Mouse (Mus musculus) hindbrain, embryonic 12.5 days (tissue): ENCODE data around the gene Nr1d1. TPM values are rescaled to one million over a fixed set of nuclear protein-coding genes. Genes with fewer than 3 reads are reported as not detected.

Experiments
- ATAC-seq: fragments of 200-750 bp; cut with Nextera tagmentation; 2 replicates; pipeline ENCODE4 v1.8.0; 2017; ENCODE audit warnings: moderate TSS enrichment; ENCODE audit not compliant: low FRiP score
- H3K27ac ChIP-seq: fragments of 300-500 bp; sonication (generic); 2 replicates; pipeline ENCODE4 v1.5.1; 2016; ENCODE audit warnings: mild to moderate bottlenecking
- H3K27me3 ChIP-seq: fragments of 300-500 bp; sonication (generic); 2 replicates; pipeline ENCODE4 v1.6.1; 2016; ENCODE audit warnings: mild to moderate bottlenecking
- H3K36me3 ChIP-seq: fragments of 300-500 bp; sonication (generic); 2 replicates; pipeline ENCODE4 v1.6.1; 2016; ENCODE audit warnings: mild to moderate bottlenecking
- H3K4me1 ChIP-seq: fragments of 300-500 bp; sonication (generic); 2 replicates; pipeline ENCODE4 v1.6.1; 2016
- H3K4me2 ChIP-seq: fragments of 300-500 bp; sonication (generic); replicated peaks from 2 replicates; pipeline ENCODE4 v1.6.1; 2016; ENCODE audit warnings: mild to moderate bottlenecking
- H3K4me3 ChIP-seq: fragments of 300-500 bp; sonication (generic); 2 replicates; pipeline ENCODE4 v1.5.1; 2016; ENCODE audit warnings: mild to moderate bottlenecking
- H3K9ac ChIP-seq: fragments of 300-500 bp; sonication (generic); 2 replicates; pipeline ENCODE4 v1.6.1; 2016; ENCODE audit warnings: mild to moderate bottlenecking, moderate library complexity
- H3K9me3 ChIP-seq: fragments of 300-500 bp; sonication (generic); replicated peaks from 2 replicates; pipeline ENCODE4 v1.6.1; 2016; ENCODE audit warnings: mild to moderate bottlenecking
- WGBS: fragments of 180-500 bp; shearing (Covaris S2); methylation state at CpG from one replicate; pipeline ENCODE4 v1.1.7; 2016; 5-methylcytosine and 5-hydroxymethylcytosine counted together
- polyA plus RNA-seq: library from polyadenylated mRNA; unstranded; fragments of >200 nt; fragmentation: Nextera tagmentation; extraction: Ambion mirVana; gene quantifications from 2 replicates; pipeline ENCODE4 v1.2.1, GENCODE M21; 2016

Gene Nr1d1
- polyA plus RNA-seq, 1 experiment from 2014 or later: 1.2 TPM

DNA sequence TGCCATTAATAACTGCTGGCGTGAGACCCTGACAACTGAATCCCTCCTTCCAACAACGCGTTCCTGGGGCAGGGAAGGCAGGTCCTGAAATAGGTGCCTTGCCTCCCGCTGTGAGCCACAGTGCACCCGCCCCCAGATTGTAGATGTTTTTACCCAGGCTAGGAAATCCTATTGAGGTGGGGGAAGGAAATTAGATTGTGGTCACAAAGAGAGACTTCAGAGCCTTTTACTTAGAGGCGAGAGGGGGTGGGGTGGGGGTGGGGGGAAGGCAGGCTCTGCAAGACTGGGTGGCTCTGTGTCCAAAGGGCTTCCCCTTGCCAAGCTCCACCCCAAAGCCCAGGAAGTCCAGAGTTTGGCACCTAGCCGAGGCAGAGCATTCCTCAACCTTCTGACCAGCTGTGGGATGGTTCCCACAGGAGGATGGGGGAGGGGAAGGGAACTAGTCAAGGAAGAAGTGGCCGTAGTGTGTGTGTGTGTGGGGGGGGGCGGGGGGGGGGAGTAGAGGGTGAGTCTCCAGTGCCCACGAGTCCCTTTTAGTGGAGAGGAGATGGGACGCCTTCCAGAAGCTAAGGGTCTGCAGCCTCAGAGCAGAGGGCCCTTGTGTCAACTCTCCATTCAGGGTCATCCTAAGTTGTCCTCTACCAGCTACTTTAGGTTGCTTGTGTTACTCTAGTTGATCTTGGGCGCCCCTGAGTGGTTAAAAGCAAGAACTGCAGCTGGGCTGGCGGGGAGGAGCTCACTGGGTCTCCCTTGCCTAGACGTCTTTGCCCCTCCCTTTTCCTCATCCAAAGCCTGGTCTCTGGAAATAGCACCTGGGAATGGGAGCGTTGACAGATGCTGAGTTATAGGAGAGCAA lies 11.5 kb upstream of the Nr1d1 start:
- peak; percentile 58 for ATAC-seq
- no peaks in the 10 kb centered on the region for H3K27me3 ChIP-seq
- no peaks in the 10 kb centered on the region for H3K36me3 ChIP-seq
- peak overlapping the region; percentile 57 for H3K27ac ChIP-seq
- H3K4me1 ChIP-seq: peaks cover 61% of the 10 kb centered on the region
- H3K9ac ChIP-seq: 0 out of 2 replicates have a peak overlapping the region, but pooled peaks have one; percentile 9
- WGBS: 2% methylated on average over 13 of the region's 15 CpGs
- no peak overlapping the region for H3K4me3 ChIP-seq
- H3K4me2 ChIP-seq: peak overlapping the region; percentile 17
- H3K9me3 ChIP-seq: no peaks in the 10 kb centered on the region

DNA sequence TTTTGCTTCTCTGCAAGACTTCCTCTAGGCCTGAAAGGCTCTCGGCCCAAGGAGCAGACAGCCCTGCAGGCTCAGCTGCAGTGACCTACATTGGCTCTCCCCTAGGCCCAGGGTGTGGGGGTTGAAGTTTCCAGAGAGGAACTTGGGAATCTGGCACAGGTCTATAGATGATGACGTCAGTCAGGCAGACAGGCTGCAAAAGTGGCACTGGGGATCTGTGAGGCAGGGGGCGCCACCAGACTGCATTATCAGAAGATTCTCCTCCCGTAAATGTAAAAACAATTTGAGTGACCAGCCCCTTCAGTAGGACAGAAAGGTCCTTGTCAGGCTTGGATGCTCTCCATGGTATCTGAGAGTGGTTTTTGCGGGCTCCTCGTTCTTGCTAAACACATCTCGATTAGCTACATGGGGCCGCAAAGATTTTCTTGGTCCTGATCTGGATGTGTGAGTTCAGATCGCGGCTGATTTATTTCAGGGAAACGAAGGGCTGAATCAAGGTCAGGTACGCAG lies 10.7 kb upstream of the Nr1d1 start:
- peaks cover 62% of the 10 kb centered on the region for H3K4me1 ChIP-seq
- H3K4me2 ChIP-seq: peak overlapping the region; percentile 17

DNA sequence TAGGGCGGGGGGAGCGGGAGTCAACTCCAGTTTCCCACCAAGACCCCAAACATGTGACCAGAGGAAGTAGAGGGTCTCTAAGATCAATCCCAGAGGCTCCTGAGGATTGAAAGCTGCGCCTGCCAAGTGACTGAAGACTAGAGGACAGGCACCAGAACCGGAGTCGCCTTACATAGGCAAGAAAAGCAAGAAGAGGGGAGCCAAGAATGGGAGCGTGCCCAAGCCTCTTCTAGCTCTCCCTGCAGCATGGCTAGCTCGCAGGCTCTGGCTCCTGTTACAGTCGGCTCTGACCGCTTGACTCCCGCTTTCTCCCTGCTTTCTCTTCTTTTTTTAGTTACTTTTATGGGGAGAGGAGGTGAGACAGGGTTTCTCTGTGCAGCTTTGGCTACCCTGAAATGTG lies 10.1 kb upstream of the Nr1d1 start:
- peak overlapping the region; percentile 57 for H3K27ac ChIP-seq
- WGBS: 64% methylated on average over 10 of the region's 10 CpGs

More for the DNA sequence above, 10.7 kb upstream of the Nr1d1 start:
- Histone ChIP-seq H3K9ac (0 out of 2 replicates have a peak overlapping the region, but pooled peaks have one; percentile 9), H3K36me3 (no peaks in the 10 kb centered on the region), H3K27me3 (no peaks in the 10 kb centered on the region), H3K27ac (peak overlapping the region; percentile 57), H3K9me3 (no peaks in the 10 kb centered on the region), H3K4me3 (no peak overlapping the region)
- ATAC-seq: no peak
- 12% methylated on average over 12 of the region's 12 CpGs for WGBS

DNA sequence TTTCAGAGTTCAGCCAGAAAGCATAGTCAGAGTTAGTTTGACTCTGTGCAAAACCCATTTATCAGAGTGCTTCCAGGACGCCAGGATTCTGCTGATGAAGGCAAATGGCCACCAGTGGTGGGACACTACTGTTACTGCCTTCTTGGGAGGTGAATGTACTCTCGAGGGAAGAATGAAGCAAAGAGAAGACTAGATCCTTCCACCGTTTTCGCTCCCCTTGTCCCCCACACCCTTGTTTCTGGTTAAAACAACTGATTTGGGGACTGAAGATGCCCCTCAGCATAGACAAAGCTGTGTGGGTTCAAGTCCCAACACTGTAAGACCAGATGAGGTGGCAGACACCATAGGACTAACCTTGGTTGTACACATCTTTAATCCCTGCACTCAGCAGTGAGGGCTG lies 9.0 kb upstream of the Nr1d1 start:
- no peak overlapping the region for H3K9ac ChIP-seq
- 74% methylated on average over 4 of the region's 4 CpGs for WGBS
- H3K27ac ChIP-seq: no peak overlapping the region

More for the DNA sequence above, 10.1 kb upstream of the Nr1d1 start:
- no peak for ATAC-seq
- Histone ChIP-seq H3K4me2 (no peak overlapping the region), H3K4me1 (peaks cover 62% of the 10 kb centered on the region), H3K9ac (no peak overlapping the region), H3K4me3 (no peak overlapping the region), H3K36me3 (no peaks in the 10 kb centered on the region), H3K27me3 (no peaks in the 10 kb centered on the region), H3K9me3 (no peaks in the 10 kb centered on the region)

DNA sequence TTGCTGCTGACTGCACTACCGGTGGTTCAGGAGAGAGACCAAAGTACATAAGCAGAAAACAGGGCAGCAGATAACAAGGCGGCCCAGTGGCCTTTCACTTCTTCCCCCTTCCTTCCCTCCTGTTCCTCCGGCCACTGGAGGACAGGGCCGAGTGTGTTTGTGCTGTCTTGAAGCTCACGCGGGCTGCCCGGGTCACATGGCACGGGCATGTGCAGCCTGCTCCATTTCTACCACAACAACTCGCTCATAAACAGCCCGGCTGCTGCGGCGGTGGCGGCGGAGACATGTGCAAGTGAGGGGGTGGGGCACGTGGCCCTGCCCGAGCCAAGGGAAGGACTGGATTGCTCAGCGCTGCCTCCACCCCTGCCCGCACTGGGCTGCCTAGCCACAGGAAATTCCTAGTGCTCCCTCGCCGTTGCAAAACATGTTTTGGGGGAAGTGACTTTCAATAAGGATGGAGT lies 8.1 kb upstream of the Nr1d1 start:
- Histone ChIP-seq H3K36me3 (no peaks in the 10 kb centered on the region), H3K27me3 (no peaks in the 10 kb centered on the region), H3K4me2 (peak overlapping the region; percentile 44), H3K9me3 (no peaks in the 10 kb centered on the region), H3K4me1 (peaks cover 54% of the 10 kb centered on the region), H3K9ac (peak overlapping the region; percentile 44; the same call in 1 of the 2 replicates), H3K27ac (peak overlapping the region; percentile 62), H3K4me3 (peak overlapping the region; percentile 15)
- peak; percentile 37 for ATAC-seq
- WGBS: under 1% methylated on average over 20 of the region's 20 CpGs

More for the DNA sequence above, 9.0 kb upstream of the Nr1d1 start:
- H3K27me3 ChIP-seq: no peaks in the 10 kb centered on the region
- H3K4me1 ChIP-seq: peaks cover 59% of the 10 kb centered on the region
- no peak for ATAC-seq
- H3K4me3 ChIP-seq: no peak overlapping the region
- no peaks in the 10 kb centered on the region for H3K36me3 ChIP-seq
- no peaks in the 10 kb centered on the region for H3K9me3 ChIP-seq
- no peak overlapping the region for H3K4me2 ChIP-seq

DNA sequence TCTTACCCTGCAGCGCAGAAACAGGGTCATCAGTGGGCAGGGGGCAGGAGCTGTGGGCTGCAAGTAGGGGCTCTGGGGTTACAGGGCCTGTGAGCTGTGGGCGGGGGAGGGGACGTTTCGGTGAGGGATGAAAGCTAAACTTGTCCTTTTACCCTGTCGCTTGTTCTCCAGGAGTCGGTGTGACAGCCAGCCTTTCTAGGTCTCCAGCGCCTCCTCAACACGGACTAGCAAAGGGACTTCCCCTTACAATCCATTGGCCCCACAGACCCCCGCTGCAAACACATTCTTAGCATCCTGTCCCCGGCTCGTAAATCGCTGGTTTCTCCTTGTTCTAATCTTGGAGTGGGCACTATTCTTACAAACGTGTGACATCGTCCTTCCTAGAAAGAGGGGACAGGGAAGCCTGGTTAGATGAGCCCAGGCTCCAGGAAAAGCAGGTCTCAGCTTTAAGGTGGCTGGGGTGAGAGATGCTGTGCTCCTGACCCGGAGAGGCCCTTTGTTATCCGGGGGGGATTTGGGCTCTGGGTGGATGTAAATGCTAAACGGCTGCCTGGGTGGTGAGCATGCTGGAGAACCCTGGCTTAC lies 7.6 kb upstream of the Nr1d1 start:
- Histone ChIP-seq H3K27me3 (no peaks in the 10 kb centered on the region), H3K27ac (peak overlapping the region; percentile 62), H3K36me3 (no peaks in the 10 kb centered on the region), H3K4me3 (peak overlapping the region; percentile 15; the same call in 1 of the 2 replicates), H3K9me3 (no peaks in the 10 kb centered on the region), H3K9ac (0 out of 2 replicates have a peak overlapping the region, but pooled peaks have one; percentile 44), H3K4me1 (peaks cover 50% of the 10 kb centered on the region), H3K4me2 (peak overlapping the region; percentile 44)
- peak; percentile 5; the same call in 1 of the 2 replicates for ATAC-seq
- 3% methylated on average over 17 of the region's 17 CpGs for WGBS

DNA sequence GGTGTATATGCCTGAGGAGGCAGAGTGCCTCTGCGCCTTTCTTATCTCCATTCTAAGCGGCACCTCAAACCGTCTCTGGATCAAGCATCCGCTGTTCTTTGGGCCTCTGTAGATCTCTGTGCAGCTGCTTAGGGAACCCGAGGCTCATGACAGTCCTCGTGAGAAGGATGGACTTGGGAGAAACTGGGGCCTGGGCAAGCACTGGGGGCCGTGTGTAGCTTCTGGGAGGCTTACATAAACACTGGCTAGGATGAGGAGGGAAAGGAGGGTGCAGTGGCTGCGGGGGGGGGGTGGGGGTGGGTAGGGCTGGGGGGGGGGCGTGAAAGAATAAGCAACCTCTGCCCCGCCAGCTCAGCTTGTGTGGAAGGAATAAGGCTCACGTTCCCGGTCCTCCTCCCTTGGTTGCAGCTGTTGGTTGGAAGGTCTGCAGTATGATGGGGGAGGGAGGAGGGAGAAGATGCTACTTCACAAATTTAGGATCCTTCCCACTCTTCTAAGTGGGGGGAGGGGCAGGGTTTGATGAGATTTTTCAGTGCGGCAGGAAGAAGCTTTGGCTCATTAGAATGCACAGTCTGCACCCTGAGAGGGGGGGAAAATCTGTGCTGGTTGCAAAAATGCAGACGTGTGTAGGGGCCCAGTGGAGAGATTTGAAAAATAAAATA lies 6.8 kb upstream of the Nr1d1 start:
- H3K4me2 ChIP-seq: 0 out of 2 replicates have a peak overlapping the region, but pooled peaks have one; percentile 13
- peaks cover 50% of the 10 kb centered on the region for H3K4me1 ChIP-seq
- 13% methylated on average over 13 of the region's 14 CpGs for WGBS
- H3K36me3 ChIP-seq: no peaks in the 10 kb centered on the region
- H3K4me3 ChIP-seq: no peak overlapping the region
- ATAC-seq: no peak
- no peaks in the 10 kb centered on the region for H3K9me3 ChIP-seq
- H3K27ac ChIP-seq: peak overlapping the region; percentile 62; the same call in 1 of the 2 replicates
- H3K27me3 ChIP-seq: no peaks in the 10 kb centered on the region
- H3K9ac ChIP-seq: no peak overlapping the region

DNA sequence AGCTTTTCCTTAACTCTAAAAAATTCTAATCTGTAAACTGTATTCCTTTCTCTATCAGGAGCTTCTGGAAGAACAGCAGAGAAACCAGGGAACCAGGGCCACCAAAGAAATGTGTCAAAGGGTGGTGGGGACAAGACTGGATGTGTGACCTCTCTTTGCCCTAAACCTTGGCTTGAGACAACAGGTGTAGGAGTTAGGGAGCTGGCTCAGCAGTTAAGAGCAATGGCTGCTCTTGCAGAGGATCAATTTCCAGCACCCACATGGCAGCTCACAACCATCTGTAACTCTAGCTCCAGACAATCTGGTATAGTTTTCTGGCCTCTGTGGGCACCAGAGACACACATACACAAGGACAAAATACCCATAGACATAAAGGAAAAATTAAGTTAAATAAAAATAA lies 2.8 kb upstream of the Nr1d1 start:
- Histone ChIP-seq H3K4me2 (no peak overlapping the region), H3K9me3 (no peaks in the 10 kb centered on the region), H3K9ac (no peak overlapping the region), H3K27me3 (no peaks in the 10 kb centered on the region), H3K4me3 (no peak overlapping the region), H3K4me1 (peaks cover 55% of the 10 kb centered on the region), H3K36me3 (no peaks in the 10 kb centered on the region), H3K27ac (no peak overlapping the region)
- no peak for ATAC-seq

DNA sequence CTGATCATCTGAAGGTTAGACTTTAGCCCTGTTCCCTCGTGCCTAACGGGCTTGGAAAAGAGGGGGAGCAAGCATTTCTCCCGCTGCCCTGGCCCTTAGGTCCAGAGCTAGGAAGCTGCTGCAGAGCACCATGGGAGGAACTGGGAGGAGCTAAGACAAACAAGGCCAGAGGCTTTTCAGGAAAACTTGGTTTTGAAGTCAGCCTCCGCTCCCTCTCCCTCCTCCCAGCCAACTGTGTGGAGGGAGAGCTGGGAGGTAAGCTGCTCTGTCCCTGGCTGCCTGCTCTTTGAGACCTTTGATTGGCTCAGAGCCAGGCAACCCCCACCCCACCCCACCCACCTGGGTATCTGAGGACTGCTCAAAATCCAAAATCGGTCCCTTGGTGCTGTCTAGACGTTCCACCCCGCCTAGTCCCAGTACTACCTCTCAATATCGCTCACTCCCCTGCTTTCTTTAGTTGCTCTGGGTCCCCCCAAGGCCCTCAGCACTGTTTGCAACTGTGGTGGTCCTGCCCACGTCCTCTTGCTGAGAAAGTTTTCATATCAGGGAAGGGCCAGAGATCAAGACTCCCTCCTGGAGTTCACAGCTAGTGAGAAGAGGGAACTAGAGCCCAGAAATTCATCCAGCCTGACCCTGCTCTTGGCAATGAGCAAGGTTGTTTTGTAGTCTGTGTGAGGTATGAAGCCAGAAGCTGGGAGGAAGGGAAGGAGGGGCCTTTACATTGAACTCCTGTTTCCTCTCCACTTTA lies 1.9 kb upstream of the Nr1d1 start:
- H3K9me3 ChIP-seq: no peaks in the 10 kb centered on the region
- no peak for ATAC-seq
- no peaks in the 10 kb centered on the region for H3K36me3 ChIP-seq
- no peak overlapping the region for H3K4me2 ChIP-seq
- no peaks in the 10 kb centered on the region for H3K27me3 ChIP-seq
- H3K4me3 ChIP-seq: no peak overlapping the region
- peak overlapping the region; percentile 72 for H3K27ac ChIP-seq
- peaks cover 47% of the 10 kb centered on the region for H3K4me1 ChIP-seq
- H3K9ac ChIP-seq: peak overlapping the region; percentile 6; the same call in 1 of the 2 replicates
- WGBS: 14% methylated on average over 9 of the region's 9 CpGs

DNA sequence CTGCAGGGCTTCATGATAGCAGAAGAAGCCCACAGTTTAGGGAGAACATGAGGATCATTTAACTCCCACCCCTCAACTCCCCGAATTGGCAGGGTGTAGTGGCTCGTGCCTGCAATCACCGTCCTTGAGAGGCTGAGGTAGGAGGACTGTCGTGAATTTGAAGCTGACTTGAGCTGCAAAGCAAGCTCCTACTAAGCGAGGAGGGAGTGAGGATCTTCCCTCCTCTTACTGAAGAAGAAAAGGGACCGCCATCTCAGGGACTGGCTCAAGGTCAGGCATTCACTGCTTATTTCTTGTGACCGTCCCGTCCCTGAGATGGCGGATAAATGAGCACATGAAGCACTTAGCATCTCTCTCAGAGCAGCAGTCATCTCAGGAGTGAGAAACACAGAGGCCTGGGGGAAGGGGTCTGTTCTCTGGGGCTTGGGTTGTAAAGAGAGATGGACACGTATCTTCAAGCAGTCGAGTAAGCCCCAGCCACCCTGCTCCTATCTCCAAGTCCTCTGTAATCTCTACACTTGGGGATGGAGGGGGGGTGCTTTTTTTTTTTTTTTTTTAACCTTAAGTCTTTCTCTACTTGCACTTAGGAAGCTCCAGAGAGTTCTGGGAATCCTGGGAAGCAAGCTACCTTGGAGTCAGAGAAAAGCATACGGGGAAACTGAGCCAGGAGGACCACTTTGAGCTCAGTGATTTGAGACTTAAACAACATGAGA lies 1.1 kb upstream of the Nr1d1 start:
- no peaks in the 10 kb centered on the region for H3K9me3 ChIP-seq
- peaks cover 42% of the 10 kb centered on the region for H3K4me1 ChIP-seq
- H3K4me3 ChIP-seq: no peak overlapping the region
- H3K9ac ChIP-seq: no peak overlapping the region
- peak overlapping the region; percentile 62 for H3K4me2 ChIP-seq
- H3K27ac ChIP-seq: peak overlapping the region; percentile 72
- no peaks in the 10 kb centered on the region for H3K36me3 ChIP-seq
- H3K27me3 ChIP-seq: no peaks in the 10 kb centered on the region
- WGBS: 52% methylated on average over 12 of the region's 12 CpGs
- ATAC-seq: no peak; the same call in 1 of the 2 replicates
